Mouse (Mus musculus) kidney, postnatal 0 days (tissue): ENCODE results near the gene Hoxc8. TPM values are rescaled to one million over a fixed set of nuclear protein-coding genes. Genes with fewer than 3 reads are reported as not detected.

Experiments
- ATAC-seq: fragments of 200-750 bp; cut with Nextera tagmentation; replicated peaks from 2 replicates; pipeline ENCODE4 v1.8.0; 2017; ENCODE audit warnings: low read depth, moderate number of reproducible peaks, moderate TSS enrichment, moderate library complexity; ENCODE audit not compliant: low FRiP score
- DNase-seq: peaks from one replicate; pipeline ENCODE4 v3.0.0-alpha.2; 2016; ENCODE audit warnings: low spot score
- H3K27ac ChIP-seq: fragments of 300-500 bp; sonication (generic); 2 replicates; pipeline ENCODE4 v1.5.1; 2014; ENCODE audit warnings: mild to moderate bottlenecking
- H3K27me3 ChIP-seq: fragments of 300-500 bp; sonication (generic); 2 replicates; pipeline ENCODE4 v1.6.1; 2014; ENCODE audit warnings: low read length, mixed read lengths; ENCODE audit not compliant: insufficient read depth
- H3K36me3 ChIP-seq: fragments of 300-500 bp; sonication (generic); 2 replicates; pipeline ENCODE4 v1.6.1; 2014; ENCODE audit warnings: low read length, mixed read lengths; ENCODE audit not compliant: insufficient read depth
- H3K4me1 ChIP-seq: fragments of 300-500 bp; sonication (generic); replicated peaks from 2 replicates; pipeline ENCODE4 v1.6.1; 2014; ENCODE audit warnings: antibody characterized with exemption, low read length, mixed read lengths; ENCODE audit not compliant: insufficient read depth
- H3K4me2 ChIP-seq: fragments of 300-500 bp; sonication (generic); 2 replicates; pipeline ENCODE4 v1.6.1; 2014; ENCODE audit warnings: mild to moderate bottlenecking, low read length, moderate library complexity, mixed read lengths
- H3K4me3 ChIP-seq: fragments of 300-500 bp; sonication (generic); replicated peaks from 2 replicates; pipeline ENCODE4 v1.5.1; 2014; ENCODE audit warnings: low read depth, low read length
- H3K9ac ChIP-seq: fragments of 300-500 bp; sonication (generic); 2 replicates; pipeline ENCODE4 v1.6.1; 2014; ENCODE audit warnings: low read depth, low read length
- H3K9me3 ChIP-seq: fragments of 300-500 bp; sonication (generic); replicated peaks from 2 replicates; pipeline ENCODE4 v1.6.1; 2016; ENCODE audit warnings: low read length, inconsistent platforms, mixed read lengths
- CTCF ChIP-seq: IDR thresholded peaks from 2 replicates; pipeline ENCODE4 v1.5.1; 2016; ENCODE audit warnings: antibody characterized with exemption, low read depth, mild to moderate bottlenecking, moderate library complexity
- WGBS: fragments of 180-500 bp; shearing (Covaris S2); extraction: QIAGEN DNeasy Blood & Tissue Kit; methylation state at CpG from one replicate; pipeline ENCODE4 v1.1.7; 2014; 5-methylcytosine and 5-hydroxymethylcytosine counted together
- polyA plus RNA-seq: library from polyadenylated mRNA; unstranded; fragments of >200 nt; fragmentation: Nextera tagmentation; extraction: Ambion mirVana; gene quantifications from 2 replicates; pipeline ENCODE4 v1.2.1, GENCODE M21; 2015

Hoxc8 gene
- polyA plus RNA-seq, 1 experiment from 2014 or later: 5.8 TPM

- Histone ChIP-seq H3K4me2 (peak overlapping the region; percentile 90), H3K36me3 (no peaks in the 10 kb centered on the region), H3K9me3 (no peaks in the 10 kb centered on the region), H3K4me3 (peak overlapping the region; percentile 77), H3K9ac (peak overlapping the region; percentile 97; the same call in 1 of the 2 replicates), H3K27me3 (no peaks in the 10 kb centered on the region), H3K27ac (peak overlapping the region; percentile 96), H3K4me1 (peaks cover 20% of the 10 kb centered on the region)
- ATAC-seq: no peak
- 7% methylated on average over 11 of the region's 11 CpGs for WGBS
- no peak for DNase-seq
- TF ChIP-seq CTCF: no peak
Observed at GRCm38 (mm10) chr15:102980352-102980751, 10.1 kb upstream of the Hoxc8 start.

GRCm38 (mm10) chr15:102980912-102981311, 9.5 kb upstream of the Hoxc8 start:
- DNase-seq: peak; percentile 83
- WGBS: 1% methylated on average over 14 of the region's 14 CpGs
- Histone ChIP-seq H3K36me3 (no peaks in the 10 kb centered on the region), H3K9me3 (no peaks in the 10 kb centered on the region), H3K27me3 (no peaks in the 10 kb centered on the region), H3K4me1 (peaks cover 20% of the 10 kb centered on the region), H3K9ac (peak overlapping the region; percentile 97), H3K27ac (peak overlapping the region; percentile 96), H3K4me3 (peak overlapping the region; percentile 77), H3K4me2 (peak overlapping the region; percentile 90)
- no peak for TF ChIP-seq CTCF
- no peak for ATAC-seq

- no peaks in the 10 kb centered on the region for H3K27me3 ChIP-seq
- H3K27ac ChIP-seq: peak overlapping the region; percentile 96
- H3K9me3 ChIP-seq: no peaks in the 10 kb centered on the region
- H3K36me3 ChIP-seq: no peaks in the 10 kb centered on the region
- H3K4me3 ChIP-seq: peak overlapping the region; percentile 77
- TF ChIP-seq CTCF: no peak
- peak; percentile 92 for DNase-seq
- H3K4me1 ChIP-seq: peaks cover 20% of the 10 kb centered on the region
- H3K9ac ChIP-seq: peak overlapping the region; percentile 97
- peak overlapping the region; percentile 90 for H3K4me2 ChIP-seq
- ATAC-seq: 0 out of 2 replicates have a peak, but pooled peaks have one; percentile 9
- WGBS: under 1% methylated on average over 88 of the region's 88 CpGs
Observed at GRCm38 (mm10) chr15:102981379-102982288, 8.8 kb upstream of the Hoxc8 start.

GRCm38 (mm10) chr15:102983716-102984115, 6.7 kb upstream of the Hoxc8 start:
- ATAC-seq: no peak
- TF ChIP-seq CTCF: no peak
- H3K9me3 ChIP-seq: no peaks in the 10 kb centered on the region
- no peaks in the 10 kb centered on the region for H3K27me3 ChIP-seq
- H3K9ac ChIP-seq: peak overlapping the region; percentile 97; the same call in 1 of the 2 replicates
- H3K4me3 ChIP-seq: peak overlapping the region; percentile 77
- H3K27ac ChIP-seq: peak overlapping the region; percentile 67
- 14% methylated on average over 12 of the region's 12 CpGs for WGBS
- peak overlapping the region; percentile 90 for H3K4me2 ChIP-seq
- H3K36me3 ChIP-seq: no peaks in the 10 kb centered on the region
- no peak for DNase-seq
- H3K4me1 ChIP-seq: peaks cover 12% of the 10 kb centered on the region

GRCm38 (mm10) chr15:102984521-102984920, 5.9 kb upstream of the Hoxc8 start:
- Histone ChIP-seq H3K27ac (no peak overlapping the region), H3K9me3 (no peaks in the 10 kb centered on the region), H3K4me1 (peaks cover 6% of the 10 kb centered on the region; the same call in 1 of the 2 replicates), H3K36me3 (no peaks in the 10 kb centered on the region), H3K4me2 (peak overlapping the region; percentile 90), H3K9ac (peak overlapping the region; percentile 40; the same call in 1 of the 2 replicates), H3K27me3 (no peaks in the 10 kb centered on the region), H3K4me3 (no peak overlapping the region)
- DNase-seq: no peak
- no peak for TF ChIP-seq CTCF
- WGBS: 26% methylated on average over 10 of the region's 10 CpGs
- no peak for ATAC-seq

DNA sequence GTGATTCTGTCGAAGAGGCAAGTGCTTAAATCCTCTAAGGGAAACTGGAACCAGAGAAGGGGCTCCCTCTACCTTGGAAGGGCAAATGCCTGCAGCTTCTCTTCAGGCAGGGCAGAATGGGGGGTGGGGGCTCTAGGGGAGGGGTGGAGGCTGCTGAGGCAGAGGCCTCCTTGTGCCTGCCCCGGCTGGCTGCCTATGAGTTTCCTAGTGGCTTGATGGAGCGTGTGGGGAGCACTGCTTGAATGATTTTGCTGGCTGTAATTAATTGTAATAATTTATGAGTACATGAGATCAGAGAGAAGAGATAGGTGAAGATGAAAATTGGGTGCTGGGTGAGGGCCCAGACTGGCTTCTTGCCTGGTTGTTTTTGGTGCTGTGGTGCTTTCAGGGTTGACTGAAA, 5.5 kb upstream of the Hoxc8 start:
- no peaks in the 10 kb centered on the region for H3K36me3 ChIP-seq
- DNase-seq (peak; percentile 74), ATAC-seq (no peak)
- no peak overlapping the region for H3K27ac ChIP-seq
- TF ChIP-seq CTCF: no peak
- H3K9me3 ChIP-seq: no peaks in the 10 kb centered on the region
- H3K4me2 ChIP-seq: peak overlapping the region; percentile 90
- H3K9ac ChIP-seq: peak overlapping the region; percentile 40; the same call in 1 of the 2 replicates
- H3K4me1 ChIP-seq: peaks cover 6% of the 10 kb centered on the region; the same call in 1 of the 2 replicates
- no peak overlapping the region for H3K4me3 ChIP-seq
- WGBS: 21% methylated on average over 3 of the region's 3 CpGs
- H3K27me3 ChIP-seq: no peaks in the 10 kb centered on the region
